Mouse (Mus musculus) fat pad, adult 2 months (tissue): ENCODE data around the gene Papss2.

Experiments
- DNase-seq: peaks from one replicate; pipeline ENCODE4 v3.0.0-alpha.2; 2011; ENCODE audit warnings: low read depth, low spot score; ENCODE audit errors: extremely low read depth

Gene Papss2

DNA sequence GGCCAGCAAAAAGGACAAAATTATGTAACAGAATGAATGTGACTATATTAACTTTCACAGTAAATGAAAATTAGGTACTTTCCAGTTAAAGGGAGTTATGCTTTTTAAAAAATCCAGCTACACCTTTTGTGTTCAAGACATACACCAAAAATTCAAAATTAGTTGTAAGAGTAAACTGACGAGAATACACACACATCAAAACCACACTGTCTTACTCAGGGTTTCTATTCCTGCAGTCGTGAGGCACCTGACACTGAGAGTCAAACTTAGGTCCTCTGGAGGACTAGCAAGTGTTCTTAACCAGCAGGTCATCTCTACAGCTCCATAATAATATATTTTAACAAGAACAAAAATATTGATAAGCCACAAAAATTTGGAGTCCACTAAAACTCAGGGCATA is 101.1 kb downstream of the Papss2 start:
- no peak for DNase-seq

DNA sequence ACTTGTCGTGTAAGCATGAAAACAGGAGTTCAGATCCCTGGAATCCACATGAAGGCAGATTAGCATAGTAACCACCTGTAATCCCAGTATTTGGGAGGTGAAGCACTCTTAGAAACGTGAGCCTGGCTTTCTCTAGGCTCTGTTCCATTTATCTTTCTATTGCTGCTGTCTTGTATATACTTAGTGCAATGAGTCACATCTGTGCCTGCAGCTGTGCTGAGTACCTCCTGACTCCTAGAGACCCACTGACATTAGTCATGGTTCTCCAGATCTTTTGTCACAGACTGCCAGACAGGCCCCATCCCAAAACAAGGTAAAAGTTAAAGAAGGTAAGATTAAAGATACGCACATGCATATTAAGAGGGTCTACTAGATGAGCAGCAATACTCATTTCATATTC is 106.6 kb downstream of the Papss2 start:
- no peak for DNase-seq

DNA sequence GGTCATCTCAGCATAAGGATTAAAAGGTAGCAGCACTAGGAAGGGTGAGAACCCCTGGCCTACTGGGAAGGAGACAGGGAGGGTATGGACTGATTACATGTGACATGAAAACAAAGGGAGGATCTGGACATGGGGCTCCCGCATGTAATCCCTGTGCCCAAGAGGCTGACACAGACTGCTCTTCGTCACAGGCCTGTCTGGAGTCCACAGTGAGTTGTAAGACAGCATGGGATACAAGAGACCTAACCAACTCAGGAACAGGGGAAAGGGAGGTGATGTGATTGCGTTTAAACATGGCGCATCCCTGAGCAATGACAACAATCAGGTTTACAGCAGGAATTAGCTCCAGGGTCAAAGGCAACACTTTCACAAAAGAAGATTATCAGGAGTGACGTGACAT is 113.4 kb downstream of the Papss2 start:
- DNase-seq, result no peak

DNA sequence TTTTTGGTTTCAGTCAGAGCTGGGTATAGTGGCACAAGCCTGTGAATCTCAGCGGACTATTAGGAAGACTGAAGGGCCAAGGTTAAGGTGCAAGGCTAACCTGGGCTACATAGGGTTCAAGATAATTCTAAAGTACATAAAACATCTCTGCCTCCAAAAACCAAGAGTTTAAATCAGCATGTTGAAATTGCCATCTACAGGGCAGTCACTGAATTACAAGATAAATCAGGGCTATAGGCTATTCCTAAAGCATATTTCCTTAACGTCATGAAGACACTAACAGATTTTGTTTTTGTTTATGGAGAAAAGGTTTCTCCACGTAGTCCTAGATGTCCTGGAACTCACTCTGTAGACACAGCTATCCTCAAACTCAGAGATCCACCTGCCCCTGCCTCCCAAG is 114.7 kb downstream of the Papss2 start:
- DNase-seq, result no peak

DNA sequence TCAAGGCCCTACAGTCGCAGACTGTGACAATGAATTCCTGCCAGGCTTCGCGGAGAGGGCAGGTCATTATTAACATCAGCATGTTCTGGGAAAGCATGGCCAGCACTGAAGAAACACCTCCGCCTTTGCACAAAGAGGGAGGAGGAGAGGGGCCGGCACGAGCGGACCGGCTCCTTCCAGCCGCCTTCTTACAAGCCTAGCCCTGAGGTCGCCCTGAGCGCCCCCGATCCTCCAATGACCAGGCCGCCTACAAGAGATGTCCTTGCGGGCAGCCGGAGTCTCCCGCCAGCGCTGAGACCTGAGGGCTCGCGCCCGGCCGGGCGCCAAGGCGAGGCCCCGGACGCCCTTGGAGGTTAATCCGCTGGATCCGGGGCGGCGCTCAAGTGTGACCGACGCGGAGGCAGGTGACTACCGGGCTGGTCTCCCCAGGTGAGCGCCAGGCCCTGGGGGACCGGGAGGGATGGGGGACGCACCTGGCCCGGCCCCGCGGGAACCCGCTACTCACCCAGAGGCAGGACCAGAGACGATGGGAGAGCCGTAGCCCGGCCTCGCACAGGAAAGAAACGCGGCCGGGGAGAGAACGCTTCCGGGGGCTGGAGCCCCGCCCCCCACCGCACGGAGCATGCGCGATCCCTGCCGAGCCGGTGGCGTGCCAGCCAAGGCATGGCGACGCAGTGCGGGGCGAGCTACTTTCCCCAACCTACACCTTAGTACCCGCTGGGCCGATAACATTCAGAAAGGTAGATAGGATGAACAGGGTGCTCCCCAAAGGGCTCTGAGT is 116.4 kb downstream of the Papss2 start:
- DNase-seq, result no peak

DNA sequence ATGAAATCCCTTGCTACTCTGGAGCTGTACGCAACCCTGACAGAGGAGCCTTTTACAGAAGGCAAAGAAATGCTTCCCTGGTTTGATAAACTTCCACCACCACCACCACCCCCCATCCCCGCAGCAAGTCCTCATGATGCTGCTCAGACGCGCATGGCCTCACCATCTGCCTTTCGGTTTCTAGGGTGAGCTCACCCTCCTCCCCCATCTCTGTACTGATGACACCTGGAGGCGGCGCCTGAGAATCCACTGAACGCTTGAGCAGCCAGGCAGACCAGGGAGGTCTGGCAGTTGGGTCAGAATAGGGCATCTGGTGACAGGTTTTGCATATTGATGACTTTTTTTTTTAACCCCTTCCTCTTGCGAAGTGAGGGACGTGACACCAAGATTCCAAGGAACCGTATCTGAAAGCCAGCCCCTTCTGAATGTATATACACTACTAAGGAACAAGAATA is 117.0 kb downstream of the Papss2 start:
- DNase-seq, result no peak

DNA sequence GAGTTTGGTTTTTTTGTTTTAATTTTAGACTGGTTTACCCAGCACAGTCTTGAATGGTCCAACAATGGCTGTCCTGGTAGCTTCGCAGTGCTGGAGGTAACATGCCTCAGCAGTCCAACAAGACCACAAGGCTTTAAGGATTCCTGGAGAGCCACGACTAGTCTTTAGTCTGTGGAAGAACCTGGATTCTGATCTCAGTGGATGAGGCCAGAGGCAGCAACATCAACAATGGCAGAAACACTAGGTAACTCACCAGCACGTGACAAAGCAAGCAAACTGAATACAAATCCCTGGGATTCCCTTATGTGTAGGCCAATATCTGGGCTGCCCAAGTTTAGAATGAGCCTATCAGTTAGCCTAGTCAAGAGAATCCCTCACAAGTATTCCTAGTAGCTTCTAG is 117.9 kb downstream of the Papss2 start:
- DNase-seq, result no peak

DNA sequence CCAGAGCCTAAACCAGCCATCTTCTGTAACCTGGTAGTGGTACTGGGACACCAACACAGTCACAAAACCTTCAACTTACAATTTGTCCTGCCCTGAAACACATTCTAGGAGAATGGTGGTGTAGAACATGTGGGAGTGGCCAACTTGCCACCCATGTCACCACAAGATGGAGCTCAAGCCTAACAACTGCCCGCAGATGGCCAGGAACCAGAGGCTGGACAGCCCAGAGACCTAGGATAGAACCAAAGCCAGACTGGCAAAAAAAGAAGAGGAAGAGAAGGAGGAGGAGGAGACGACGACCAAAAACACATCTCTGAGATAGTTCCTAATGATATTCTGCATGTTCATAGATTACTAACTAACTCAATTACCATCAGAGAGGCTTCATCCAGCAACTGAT is 119.6 kb downstream of the Papss2 start:
- DNase-seq, result no peak

DNA sequence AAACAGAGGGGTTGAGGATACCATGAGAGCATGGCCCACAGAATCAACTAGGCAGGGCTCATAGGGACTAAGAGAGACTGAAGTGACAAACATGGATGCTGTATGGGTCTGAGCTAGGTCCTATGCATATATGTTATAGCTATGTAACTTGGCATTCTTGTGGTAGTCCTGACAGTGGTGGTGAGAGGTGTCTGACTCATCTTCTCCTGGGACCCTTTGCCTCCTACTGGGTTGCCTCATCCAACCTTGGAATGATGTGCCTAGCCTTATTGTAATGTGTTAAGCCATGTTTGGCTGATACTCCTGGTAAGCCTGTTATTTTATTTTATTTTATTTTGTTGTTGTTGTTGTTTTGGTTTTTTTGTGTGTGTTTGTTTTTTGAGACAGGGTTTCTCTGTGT is 120.1 kb downstream of the Papss2 start:
- DNase-seq, result no peak
